Mouse (Mus musculus): Measurements from ENCODE around the gene Igfbp1. TPM values are rescaled to one million over a fixed set of nuclear protein-coding genes. Genes with fewer than 3 reads are reported as not detected.

Igfbp1 gene
- polyA plus RNA-seq, 1 experiment from 2014 or later, result 1,767 TPM

DNA sequence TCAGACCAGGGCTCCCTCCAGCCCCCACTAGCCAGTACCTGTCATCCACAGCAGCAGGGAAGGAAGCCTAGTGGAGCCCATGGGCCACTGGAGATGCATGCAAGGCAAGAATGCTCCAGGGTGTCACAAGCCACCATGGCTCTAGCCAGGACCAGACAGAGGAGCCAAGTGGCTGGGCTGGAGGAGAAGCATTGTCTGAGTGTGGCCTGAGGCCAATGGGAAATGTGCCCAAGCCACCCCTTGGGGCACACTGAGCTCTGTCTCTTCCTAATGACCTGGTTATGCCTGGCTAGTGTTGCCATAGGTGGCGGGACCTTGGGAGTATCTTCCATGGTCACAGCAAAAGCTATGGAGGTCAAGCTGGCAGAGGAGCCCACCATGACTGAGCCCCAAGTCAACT, 27.9 kb upstream of the Igfbp1 start:
- Histone ChIP-seq H3K36me3 (replicated peaks; ENCODE audit: insufficient read depth, low read length) (no peaks in the 10 kb centered on the region), H3K27ac (ENCODE audit: low read depth) (no peak overlapping the region), H3K4me3 (ENCODE audit: low read depth, low read length) (no peak overlapping the region), H3K9me3 (ENCODE audit: low read length) (no peaks in the 10 kb centered on the region), H3K9ac (replicated peaks) (no peak overlapping the region), H3K4me1 (ENCODE audit: insufficient read depth) (no peaks in the 10 kb centered on the region), H3K4me2 (ENCODE audit: low read depth, low read length) (no peak overlapping the region), H3K27me3 (ENCODE audit: insufficient read depth, low read length) (no peaks in the 10 kb centered on the region)
- TF ChIP-seq EP300 (IDR thresholded peaks at IDR 0.05; ENCODE audit: low read depth) (no peak), CTCF (IDR thresholded peaks at IDR 0.05; ENCODE audit: low read depth) (no peak)
- ATAC-seq, result no peak
- 85% methylated on average over 1 of the region's 1 CpGs for WGBS (ENCODE audit: insufficient replicate concordance)
- no peak for DNase-seq

DNA sequence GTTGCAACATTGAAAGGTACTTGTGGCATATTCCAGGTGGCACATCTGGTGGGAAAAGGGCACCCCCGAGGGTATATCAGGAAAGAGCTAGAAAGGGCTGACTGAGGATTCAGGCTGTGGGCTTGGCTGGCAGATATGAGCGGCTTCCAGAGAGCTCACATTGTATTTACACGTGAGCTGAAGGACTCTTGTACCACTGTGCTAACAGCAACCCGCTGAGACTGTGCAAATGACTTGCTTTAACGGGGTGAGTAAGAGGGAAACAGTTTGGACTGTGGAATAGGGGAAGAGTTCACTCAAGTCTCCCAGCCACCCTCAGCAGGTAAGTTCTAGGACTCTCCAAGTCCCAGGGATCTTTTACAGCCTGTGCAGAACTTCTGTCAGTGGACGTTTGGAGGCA, 23.9 kb upstream of the Igfbp1 start:
- Histone ChIP-seq H3K4me3 (ENCODE audit: low read depth, low read length) (no peak overlapping the region), H3K9ac (replicated peaks) (no peak overlapping the region), H3K4me2 (ENCODE audit: low read depth, low read length) (no peak overlapping the region), H3K27me3 (ENCODE audit: insufficient read depth, low read length) (no peaks in the 10 kb centered on the region), H3K36me3 (replicated peaks; ENCODE audit: insufficient read depth, low read length) (no peaks in the 10 kb centered on the region), H3K4me1 (ENCODE audit: insufficient read depth) (no peaks in the 10 kb centered on the region), H3K9me3 (ENCODE audit: low read length) (no peaks in the 10 kb centered on the region), H3K27ac (ENCODE audit: low read depth) (no peak overlapping the region)
- no peak for TF ChIP-seq EP300 (IDR thresholded peaks at IDR 0.05; ENCODE audit: low read depth)
- 60% methylated on average over 6 of the region's 6 CpGs for WGBS (ENCODE audit: insufficient replicate concordance)
- no peak for DNase-seq
- ATAC-seq, result peak; percentile 63

DNA sequence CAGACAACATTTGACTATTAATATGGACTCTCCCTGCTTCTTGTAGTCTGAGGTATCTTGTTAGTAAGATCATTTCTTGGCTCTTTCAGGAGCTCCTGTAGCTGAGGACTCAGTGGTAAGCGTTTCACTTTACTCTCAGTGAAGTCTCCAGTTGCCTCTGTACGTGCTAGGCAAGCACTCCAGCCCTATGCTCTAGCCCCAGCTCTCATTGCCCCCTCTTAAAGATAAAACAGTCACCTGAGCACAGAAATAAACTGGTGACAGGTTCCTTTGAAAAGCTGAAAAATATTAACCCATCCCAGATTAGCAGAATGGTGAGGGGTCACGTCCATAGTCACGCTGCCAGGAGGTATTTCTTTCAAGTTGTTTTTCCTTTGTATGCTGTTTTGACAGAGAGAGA, 18.9 kb upstream of the Igfbp1 start:
- H3K4me2 ChIP-seq (ENCODE audit: low read depth, low read length), result no peak overlapping the region
- DNase-seq (no peak), ATAC-seq (no peak)
- H3K27me3 ChIP-seq (ENCODE audit: insufficient read depth, low read length), result no peaks in the 10 kb centered on the region
- no peaks in the 10 kb centered on the region for H3K36me3 ChIP-seq (replicated peaks; ENCODE audit: insufficient read depth, low read length)
- H3K27ac ChIP-seq (ENCODE audit: low read depth), result no peak overlapping the region
- TF ChIP-seq CTCF (IDR thresholded peaks at IDR 0.05; ENCODE audit: low read depth) (no peak), EP300 (IDR thresholded peaks at IDR 0.05; ENCODE audit: low read depth) (no peak)
- no peaks in the 10 kb centered on the region for H3K9me3 ChIP-seq (ENCODE audit: low read length)
- H3K4me1 ChIP-seq (ENCODE audit: insufficient read depth), result no peaks in the 10 kb centered on the region
- no peak overlapping the region for H3K4me3 ChIP-seq (ENCODE audit: low read depth, low read length)
- peak overlapping the region; percentile 38; the same call in 1 of the 2 replicates for H3K9ac ChIP-seq (replicated peaks)
- WGBS (ENCODE audit: insufficient replicate concordance), result 53% methylated on average over 4 of the region's 4 CpGs

DNA sequence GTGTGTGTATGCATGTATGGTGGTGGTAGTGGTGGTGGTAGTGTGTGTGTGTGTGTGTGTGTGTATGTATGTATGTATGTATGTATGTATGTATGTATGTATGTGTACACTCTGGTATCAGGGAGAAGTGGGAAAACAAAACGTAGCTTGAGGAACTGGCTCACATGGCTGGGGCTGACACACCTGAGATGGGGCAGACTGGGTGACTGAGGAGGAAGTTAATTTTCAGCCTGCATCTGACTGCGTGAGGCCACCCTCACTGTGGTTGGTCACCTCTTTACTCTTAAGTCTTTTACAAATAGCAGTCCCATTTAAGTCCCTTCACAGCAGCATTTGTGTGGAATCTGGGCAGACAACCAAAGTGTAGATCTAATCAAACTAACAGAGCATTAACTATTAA, 18.3 kb upstream of the Igfbp1 start:
- ATAC-seq (no peak), DNase-seq (no peak)
- H3K27ac ChIP-seq (ENCODE audit: low read depth), result no peak overlapping the region
- TF ChIP-seq CTCF (IDR thresholded peaks at IDR 0.05; ENCODE audit: low read depth) (no peak), EP300 (IDR thresholded peaks at IDR 0.05; ENCODE audit: low read depth) (no peak)
- no peak overlapping the region for H3K4me3 ChIP-seq (ENCODE audit: low read depth, low read length)
- no peak overlapping the region for H3K9ac ChIP-seq (replicated peaks)
- H3K4me2 ChIP-seq (ENCODE audit: low read depth, low read length), result no peak overlapping the region
- WGBS (ENCODE audit: insufficient replicate concordance), result 49% methylated on average over 2 of the region's 2 CpGs
- H3K36me3 ChIP-seq (replicated peaks; ENCODE audit: insufficient read depth, low read length), result no peaks in the 10 kb centered on the region
- H3K27me3 ChIP-seq (ENCODE audit: insufficient read depth, low read length), result no peaks in the 10 kb centered on the region
- H3K9me3 ChIP-seq (ENCODE audit: low read length), result no peaks in the 10 kb centered on the region
- H3K4me1 ChIP-seq (ENCODE audit: insufficient read depth), result no peaks in the 10 kb centered on the region

DNA sequence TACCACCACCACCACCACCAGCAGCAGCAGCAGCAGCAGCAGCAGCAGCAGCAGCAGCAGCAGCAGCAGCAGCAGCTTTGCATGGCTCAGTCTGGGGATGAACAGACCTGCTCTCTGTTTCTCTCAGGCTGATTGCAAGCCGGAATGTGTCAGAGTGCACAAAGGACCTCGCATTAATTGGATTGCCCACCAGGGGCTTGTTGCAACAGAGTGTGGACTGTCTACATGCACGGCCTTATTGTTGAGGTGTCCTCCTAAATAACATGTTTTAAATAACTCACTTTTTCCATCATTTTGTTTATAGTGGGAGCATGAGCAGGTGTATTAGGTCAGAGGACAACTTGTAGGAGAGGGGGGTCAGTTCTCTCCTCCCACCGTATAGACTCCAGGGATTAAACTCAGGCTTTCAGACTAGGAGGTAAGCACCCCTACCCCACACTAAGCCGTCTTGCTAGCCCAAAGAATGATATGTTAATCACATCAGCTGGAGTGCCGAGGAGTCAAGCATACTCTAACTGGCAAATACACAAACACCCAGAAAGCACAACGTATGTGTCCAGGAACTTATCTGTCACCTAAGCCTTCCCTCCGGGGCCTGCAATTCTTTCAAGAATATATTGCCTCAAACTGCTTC, 15.1 kb upstream of the Igfbp1 start:
- no peaks in the 10 kb centered on the region for H3K36me3 ChIP-seq (replicated peaks; ENCODE audit: insufficient read depth, low read length)
- H3K4me2 ChIP-seq (ENCODE audit: low read depth, low read length), result no peak overlapping the region
- ATAC-seq (no peak), DNase-seq (no peak)
- 70% methylated on average over 8 of the region's 8 CpGs for WGBS (ENCODE audit: insufficient replicate concordance)
- H3K27ac ChIP-seq (ENCODE audit: low read depth), result no peak overlapping the region
- no peaks in the 10 kb centered on the region for H3K27me3 ChIP-seq (ENCODE audit: insufficient read depth, low read length)
- H3K9ac ChIP-seq (replicated peaks), result no peak overlapping the region
- no peak for TF ChIP-seq EP300 (IDR thresholded peaks at IDR 0.05; ENCODE audit: low read depth)
- 0 out of 2 replicates have a peak, but pooled peaks have one; percentile 2 for TF ChIP-seq CTCF (IDR thresholded peaks at IDR 0.05; ENCODE audit: low read depth)
- H3K4me3 ChIP-seq (ENCODE audit: low read depth, low read length), result no peak overlapping the region
- H3K9me3 ChIP-seq (ENCODE audit: low read length), result no peaks in the 10 kb centered on the region
- H3K4me1 ChIP-seq (ENCODE audit: insufficient read depth), result peaks cover 4% of the 10 kb centered on the region; the same call in 1 of the 2 replicates

DNA sequence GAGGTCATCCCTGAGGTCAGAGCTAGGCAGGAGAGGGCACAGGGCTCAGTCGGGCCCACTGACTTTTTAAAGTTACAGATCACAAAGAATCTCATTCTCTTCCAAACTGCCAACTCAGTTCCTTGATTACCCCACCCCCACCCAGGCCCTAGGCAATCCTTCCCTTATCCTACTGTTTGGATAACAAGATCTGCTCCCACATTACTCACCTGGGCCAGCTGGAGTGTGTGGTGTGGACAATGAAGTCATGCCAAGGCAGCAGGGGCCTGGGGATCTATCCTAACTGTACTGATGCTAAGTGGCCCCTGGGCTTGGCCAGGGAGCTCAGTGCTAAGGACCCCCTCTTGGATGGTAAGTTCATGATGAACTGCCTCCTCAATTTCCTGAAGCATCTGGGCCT, 13.2 kb upstream of the Igfbp1 start:
- DNase-seq (no peak), ATAC-seq (no peak)
- Histone ChIP-seq H3K9me3 (ENCODE audit: low read length) (no peaks in the 10 kb centered on the region), H3K4me2 (ENCODE audit: low read depth, low read length) (no peak overlapping the region), H3K27me3 (ENCODE audit: insufficient read depth, low read length) (no peaks in the 10 kb centered on the region), H3K36me3 (replicated peaks; ENCODE audit: insufficient read depth, low read length) (no peaks in the 10 kb centered on the region), H3K9ac (replicated peaks) (no peak overlapping the region), H3K27ac (ENCODE audit: low read depth) (no peak overlapping the region), H3K4me1 (ENCODE audit: insufficient read depth) (peaks cover 4% of the 10 kb centered on the region; the same call in 1 of the 2 replicates), H3K4me3 (ENCODE audit: low read depth, low read length) (no peak overlapping the region)
- TF ChIP-seq CTCF (IDR thresholded peaks at IDR 0.05; ENCODE audit: low read depth) (no peak), EP300 (IDR thresholded peaks at IDR 0.05; ENCODE audit: low read depth) (no peak)
- WGBS (ENCODE audit: insufficient replicate concordance), result 29% methylated on average over 1 of the region's 1 CpGs

Measured in liver, postnatal 0 days (tissue).